Mouse (Mus musculus): Measurements from ENCODE around the gene Tssk6. TPM values are rescaled to one million over a fixed set of nuclear protein-coding genes. Genes with fewer than 3 reads are reported as not detected.

Gene Tssk6
- polyA plus RNA-seq, 1 experiment from 2014 or later, result 2.3 TPM

DNA sequence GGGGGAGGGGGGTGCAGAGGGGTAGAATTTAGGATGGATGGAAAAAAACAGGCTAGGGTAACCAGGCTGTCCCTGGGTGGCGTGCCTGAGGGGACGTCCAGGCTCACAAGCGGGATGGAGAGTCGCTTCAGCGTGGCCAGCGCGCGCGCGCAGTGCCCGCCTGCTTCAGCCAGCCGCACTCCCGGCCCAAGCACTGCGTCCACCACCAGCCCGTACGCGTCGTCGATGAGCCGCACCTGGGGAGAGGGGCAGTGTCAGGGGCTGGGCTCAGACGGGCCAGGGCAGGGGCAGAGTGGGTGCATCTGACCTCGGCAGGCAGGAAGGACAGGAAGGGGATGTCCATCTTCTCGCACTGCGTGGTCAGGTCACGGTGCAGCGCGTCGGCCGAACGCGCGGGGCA, 13.1 kb upstream of the Tssk6 start:
- WGBS, result 4% methylated on average over 23 of the region's 32 CpGs
- DNase-seq (ENCODE audit: low spot score) (no peak), ATAC-seq (peak; percentile 16; the same call in 1 of the 2 replicates)
- H3K4me1 ChIP-seq (ENCODE audit: insufficient read depth, low read depth, low read length), result peaks cover 7% of the 10 kb centered on the region; the same call in 1 of the 2 replicates
- peak overlapping the region; percentile 49 for H3K4me2 ChIP-seq (replicated peaks; ENCODE audit: low read depth, low read length)
- no peaks in the 10 kb centered on the region for H3K36me3 ChIP-seq (ENCODE audit: insufficient read depth, low read length)
- H3K9ac ChIP-seq (replicated peaks; ENCODE audit: low read depth), result no peak overlapping the region
- no peak for TF ChIP-seq EP300 (IDR thresholded peaks at IDR 0.05)
- TF ChIP-seq CTCF (IDR thresholded peaks at IDR 0.05), result no peak
- no peaks in the 10 kb centered on the region for H3K9me3 ChIP-seq (ENCODE audit: low read length)
- no peak overlapping the region for H3K27ac ChIP-seq (ENCODE audit: low read length)
- H3K4me3 ChIP-seq (ENCODE audit: low read depth, low read length), result peak overlapping the region; percentile 8; the same call in 1 of the 2 replicates
- peaks cover 60% of the 10 kb centered on the region for H3K27me3 ChIP-seq (replicated peaks; ENCODE audit: insufficient read depth, low read length)

DNA sequence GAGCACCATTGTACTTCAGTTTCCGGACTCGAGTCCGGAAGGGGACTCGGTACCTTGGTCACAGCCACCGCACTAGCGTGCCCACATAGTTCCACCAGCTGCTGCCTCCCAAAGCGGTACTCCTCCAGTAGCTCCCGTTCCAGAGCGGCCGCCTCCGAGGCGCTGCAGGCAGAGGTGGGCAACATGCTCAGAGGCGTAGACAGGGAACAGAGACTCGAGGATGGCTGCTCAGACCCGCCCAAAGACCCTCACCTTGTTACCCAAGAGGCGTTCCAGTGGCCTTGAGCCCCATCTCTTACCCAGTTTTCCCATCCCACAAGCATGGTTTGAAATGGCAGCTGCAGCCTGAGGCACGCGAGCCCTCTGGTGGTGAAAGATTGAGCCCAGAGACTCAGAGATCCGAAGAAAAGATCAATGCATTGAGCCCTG, 11.2 kb upstream of the Tssk6 start:
- H3K4me1 ChIP-seq (ENCODE audit: insufficient read depth, low read depth, low read length), result peaks cover 7% of the 10 kb centered on the region; the same call in 1 of the 2 replicates
- H3K4me3 ChIP-seq (ENCODE audit: low read depth, low read length), result no peak overlapping the region
- no peak overlapping the region for H3K27ac ChIP-seq (ENCODE audit: low read length)
- H3K9ac ChIP-seq (replicated peaks; ENCODE audit: low read depth), result no peak overlapping the region
- no peaks in the 10 kb centered on the region for H3K36me3 ChIP-seq (ENCODE audit: insufficient read depth, low read length)
- 34% methylated on average over 19 of the region's 19 CpGs for WGBS
- DNase-seq (ENCODE audit: low spot score), result peak; percentile 54
- no peak for ATAC-seq
- H3K4me2 ChIP-seq (replicated peaks; ENCODE audit: low read depth, low read length), result no peak overlapping the region
- TF ChIP-seq EP300 (IDR thresholded peaks at IDR 0.05), result no peak
- TF ChIP-seq CTCF (IDR thresholded peaks at IDR 0.05), result peak; percentile 79
- no peaks in the 10 kb centered on the region for H3K9me3 ChIP-seq (ENCODE audit: low read length)
- peaks cover 41% of the 10 kb centered on the region for H3K27me3 ChIP-seq (replicated peaks; ENCODE audit: insufficient read depth, low read length)

DNA sequence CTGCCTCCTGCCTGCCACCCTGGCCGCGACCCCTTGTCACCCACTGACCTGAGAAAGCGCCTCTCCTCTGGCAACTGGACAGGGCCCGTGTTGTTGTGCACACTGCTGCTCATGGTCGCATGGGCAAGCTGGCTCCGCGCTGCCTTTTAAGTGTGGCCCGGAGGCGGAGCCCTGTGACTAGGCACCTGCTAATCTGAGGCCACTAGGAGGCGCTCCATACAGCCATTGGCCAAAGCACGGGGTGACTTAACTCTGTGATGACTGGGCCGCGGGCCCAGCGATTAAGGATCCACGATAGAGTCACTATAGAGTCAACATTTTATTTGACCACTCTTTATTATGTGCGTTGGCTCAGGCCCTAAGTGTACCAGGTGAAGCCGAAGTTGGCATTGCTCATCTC, 8.1 kb upstream of the Tssk6 start:
- DNase-seq (ENCODE audit: low spot score) (peak; percentile 79), ATAC-seq (peak; percentile 63)
- Histone ChIP-seq H3K4me2 (replicated peaks; ENCODE audit: low read depth, low read length) (no peak overlapping the region), H3K4me3 (ENCODE audit: low read depth, low read length) (no peak overlapping the region), H3K4me1 (ENCODE audit: insufficient read depth, low read depth, low read length) (peaks cover 2% of the 10 kb centered on the region; the same call in 1 of the 2 replicates), H3K9me3 (ENCODE audit: low read length) (no peaks in the 10 kb centered on the region), H3K9ac (replicated peaks; ENCODE audit: low read depth) (no peak overlapping the region), H3K36me3 (ENCODE audit: insufficient read depth, low read length) (no peaks in the 10 kb centered on the region), H3K27ac (ENCODE audit: low read length) (no peak overlapping the region), H3K27me3 (replicated peaks; ENCODE audit: insufficient read depth, low read length) (peaks cover 11% of the 10 kb centered on the region)
- TF ChIP-seq EP300 (IDR thresholded peaks at IDR 0.05) (no peak), CTCF (IDR thresholded peaks at IDR 0.05) (peak; percentile 74)
- WGBS, result 43% methylated on average over 17 of the region's 17 CpGs

DNA sequence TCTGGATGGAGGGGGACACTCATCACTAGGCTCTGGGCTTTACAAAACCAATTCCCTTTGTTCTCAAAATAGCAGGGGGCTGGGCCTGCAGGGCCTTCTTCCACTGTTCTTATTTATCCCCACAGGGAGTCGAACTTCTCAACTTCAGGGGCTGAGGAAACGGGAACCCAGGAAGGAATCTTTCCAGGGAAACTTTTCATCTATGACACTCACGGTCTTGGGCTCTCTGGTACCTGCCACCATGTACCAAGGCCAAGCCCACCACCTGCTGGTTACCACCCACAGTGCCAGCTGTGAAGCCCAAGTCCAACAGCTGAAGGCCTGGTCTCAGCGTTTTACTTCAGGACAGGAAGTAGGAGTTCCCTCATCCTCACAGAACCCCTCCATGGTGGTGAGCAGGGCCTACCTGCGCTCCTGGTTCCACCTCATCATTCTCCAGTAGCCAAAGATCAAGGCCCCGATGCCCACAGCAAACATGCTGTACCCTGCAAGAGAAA, 7.1 kb upstream of the Tssk6 start:
- no peaks in the 10 kb centered on the region for H3K36me3 ChIP-seq (ENCODE audit: insufficient read depth, low read length)

DNA sequence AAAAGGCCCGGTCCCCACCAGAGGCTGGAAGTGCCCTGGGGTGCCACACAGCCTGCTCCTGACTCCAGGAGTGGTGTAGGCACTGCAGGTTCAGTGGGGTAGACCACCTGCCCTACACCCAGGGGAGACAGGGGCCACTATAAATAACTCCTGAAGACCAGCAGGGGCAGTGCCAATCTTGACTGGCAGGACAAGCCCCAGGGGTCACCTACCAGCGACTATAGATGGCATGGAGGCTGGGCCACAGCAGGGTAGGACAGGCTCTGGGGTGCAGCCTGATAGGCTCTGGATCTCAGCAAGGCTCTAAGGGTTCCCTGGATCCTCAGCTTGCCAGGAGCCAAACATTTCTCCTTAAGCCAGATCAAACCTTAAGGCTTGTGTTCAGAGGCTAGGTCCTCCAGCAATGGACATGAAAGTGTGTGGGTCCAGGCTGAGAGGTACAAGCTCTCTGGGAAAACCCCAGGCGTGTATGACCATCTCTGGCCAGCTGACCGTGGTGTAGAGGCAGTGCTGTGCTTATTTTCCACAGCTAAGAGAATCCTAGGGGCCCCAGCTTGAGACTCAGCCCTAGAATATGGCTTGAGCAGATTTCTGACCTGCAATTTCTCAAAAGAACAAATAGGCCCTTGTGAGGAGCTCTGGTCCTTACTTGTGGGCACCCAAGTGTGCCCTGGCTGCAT, 6.1 kb upstream of the Tssk6 start:
- H3K36me3 ChIP-seq (ENCODE audit: insufficient read depth, low read length), result no peaks in the 10 kb centered on the region
- DNase-seq (ENCODE audit: low spot score) (no peak), ATAC-seq (no peak)
- H3K9me3 ChIP-seq (ENCODE audit: low read length), result no peaks in the 10 kb centered on the region
- no peak for TF ChIP-seq CTCF (IDR thresholded peaks at IDR 0.05)
- no peak for TF ChIP-seq EP300 (IDR thresholded peaks at IDR 0.05)
- H3K9ac ChIP-seq (replicated peaks; ENCODE audit: low read depth), result no peak overlapping the region
- peaks cover 7% of the 10 kb centered on the region; the same call in 1 of the 2 replicates for H3K4me1 ChIP-seq (ENCODE audit: insufficient read depth, low read depth, low read length)
- WGBS, result 72% methylated on average over 4 of the region's 4 CpGs
- no peak overlapping the region for H3K27ac ChIP-seq (ENCODE audit: low read length)
- no peak overlapping the region for H3K4me3 ChIP-seq (ENCODE audit: low read depth, low read length)
- H3K27me3 ChIP-seq (replicated peaks; ENCODE audit: insufficient read depth, low read length), result no peaks in the 10 kb centered on the region
- no peak overlapping the region for H3K4me2 ChIP-seq (replicated peaks; ENCODE audit: low read depth, low read length)

More for the DNA sequence above, 7.1 kb upstream of the Tssk6 start:
- Histone ChIP-seq H3K9ac (replicated peaks; ENCODE audit: low read depth) (no peak overlapping the region), H3K27ac (ENCODE audit: low read length) (no peak overlapping the region), H3K4me2 (replicated peaks; ENCODE audit: low read depth, low read length) (no peak overlapping the region), H3K4me1 (ENCODE audit: insufficient read depth, low read depth, low read length) (no peaks in the 10 kb centered on the region), H3K9me3 (ENCODE audit: low read length) (no peaks in the 10 kb centered on the region), H3K4me3 (ENCODE audit: low read depth, low read length) (no peak overlapping the region), H3K27me3 (replicated peaks; ENCODE audit: insufficient read depth, low read length) (peaks cover under 1% of the 10 kb centered on the region; the same call in 1 of the 2 replicates)
- no peak for DNase-seq (ENCODE audit: low spot score)
- 66% methylated on average over 6 of the region's 6 CpGs for WGBS
- TF ChIP-seq CTCF (IDR thresholded peaks at IDR 0.05) (no peak), EP300 (IDR thresholded peaks at IDR 0.05) (no peak)
- ATAC-seq, result no peak

DNA sequence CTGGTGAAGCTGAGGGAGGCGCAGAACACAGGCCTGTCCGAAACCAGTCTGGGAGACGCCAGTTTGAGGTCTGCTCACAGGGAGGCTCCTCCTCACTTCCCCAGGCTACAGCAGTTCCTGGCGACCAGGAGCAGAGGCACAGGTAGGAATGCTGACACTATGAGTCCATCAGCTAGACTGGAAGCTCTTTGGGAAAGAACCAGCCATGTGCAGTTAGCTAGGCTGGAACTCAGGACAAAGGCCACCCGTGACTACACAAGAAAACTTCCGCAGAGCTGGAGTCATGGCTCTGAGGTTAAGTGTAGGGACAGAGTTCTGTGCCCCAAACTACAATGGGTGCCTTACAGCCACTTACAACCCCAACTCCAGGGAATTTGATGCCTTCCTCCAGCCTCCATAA, 4.1 kb upstream of the Tssk6 start:
- H3K27me3 ChIP-seq (replicated peaks; ENCODE audit: insufficient read depth, low read length), result no peaks in the 10 kb centered on the region
- no peak overlapping the region for H3K4me3 ChIP-seq (ENCODE audit: low read depth, low read length)
- H3K9me3 ChIP-seq (ENCODE audit: low read length), result no peaks in the 10 kb centered on the region
- no peak overlapping the region for H3K27ac ChIP-seq (ENCODE audit: low read length)
- H3K36me3 ChIP-seq (ENCODE audit: insufficient read depth, low read length), result no peaks in the 10 kb centered on the region
- peaks cover 13% of the 10 kb centered on the region; the same call in 1 of the 2 replicates for H3K4me1 ChIP-seq (ENCODE audit: insufficient read depth, low read depth, low read length)
- TF ChIP-seq EP300 (IDR thresholded peaks at IDR 0.05) (no peak), CTCF (IDR thresholded peaks at IDR 0.05) (no peak)
- DNase-seq (ENCODE audit: low spot score), result no peak
- no peak overlapping the region for H3K4me2 ChIP-seq (replicated peaks; ENCODE audit: low read depth, low read length)
- 85% methylated on average over 6 of the region's 6 CpGs for WGBS
- no peak for ATAC-seq
- no peak overlapping the region for H3K9ac ChIP-seq (replicated peaks; ENCODE audit: low read depth)

Data from lung, postnatal 0 days (tissue).